Mouse (Mus musculus) fibroblast of lung, adult 2 months (primary cell): ENCODE results near the gene Syngr4.
A peak's percentile ranks its signal among the peaks of the same experiment; 100 is the strongest.
"Not testable (repeated sequence)": the region's sequence is repeated elsewhere in the genome, so short reads cannot be mapped to it uniquely, and the experiment has no call there.

ENCODE experiments used
- DNase-seq: peaks from one replicate; pipeline ENCODE4 v3.0.0-alpha.2; 2011; ENCODE audit warnings: low read depth

Gene Syngr4

GRCm38 (mm10) chr7:45915011-45915410 lies 18.5 kb upstream of the Syngr4 start:
- no peak for DNase-seq

GRCm38 (mm10) chr7:45914067-45914466 lies 17.6 kb upstream of the Syngr4 start:
- DNase-seq: no peak

DNA sequence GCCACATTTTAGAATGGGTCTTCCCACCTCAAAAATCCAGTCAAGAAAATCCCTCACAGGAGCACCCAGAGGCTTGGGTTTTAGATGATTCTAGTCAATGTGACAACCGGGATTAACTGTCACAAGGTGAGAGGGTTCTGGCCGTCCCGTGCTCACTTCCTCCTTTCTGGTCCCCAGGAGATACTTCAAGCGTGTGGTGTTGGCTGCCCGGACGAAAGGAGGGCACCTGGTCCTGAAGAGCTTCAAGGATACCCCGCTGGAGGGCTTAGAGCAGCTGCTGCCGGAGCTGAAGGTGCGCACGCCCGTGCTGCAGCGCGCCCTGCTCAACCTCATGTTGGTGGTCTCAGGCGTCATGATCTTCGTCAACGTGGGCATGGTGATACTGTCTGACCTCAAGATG lies 12.6 kb upstream of the Syngr4 start:
- no peak for DNase-seq

GRCm38 (mm10) chr7:45908384-45908783 lies 11.9 kb upstream of the Syngr4 start:
- DNase-seq: no peak

DNA sequence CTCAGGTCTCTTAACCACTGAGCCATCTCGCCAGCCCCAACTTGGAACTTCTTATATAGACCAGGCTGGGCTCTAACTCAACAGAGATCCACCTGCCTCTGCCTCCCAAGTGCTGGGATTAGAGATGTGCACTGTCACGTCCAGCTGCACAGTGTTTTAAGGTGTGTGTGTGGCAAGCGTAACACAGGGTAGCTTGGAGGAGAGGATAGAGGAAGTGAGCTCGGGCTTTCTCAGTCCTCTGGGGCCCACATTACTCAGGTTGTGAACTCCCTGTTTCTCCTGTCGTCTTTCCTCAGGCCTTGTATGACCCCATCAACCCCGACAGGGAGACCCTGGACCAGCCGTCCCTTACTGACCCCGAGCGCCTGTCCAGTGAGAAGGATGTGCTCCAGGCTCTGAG lies 10.1 kb upstream of the Syngr4 start:
- DNase-seq: no peak

DNA sequence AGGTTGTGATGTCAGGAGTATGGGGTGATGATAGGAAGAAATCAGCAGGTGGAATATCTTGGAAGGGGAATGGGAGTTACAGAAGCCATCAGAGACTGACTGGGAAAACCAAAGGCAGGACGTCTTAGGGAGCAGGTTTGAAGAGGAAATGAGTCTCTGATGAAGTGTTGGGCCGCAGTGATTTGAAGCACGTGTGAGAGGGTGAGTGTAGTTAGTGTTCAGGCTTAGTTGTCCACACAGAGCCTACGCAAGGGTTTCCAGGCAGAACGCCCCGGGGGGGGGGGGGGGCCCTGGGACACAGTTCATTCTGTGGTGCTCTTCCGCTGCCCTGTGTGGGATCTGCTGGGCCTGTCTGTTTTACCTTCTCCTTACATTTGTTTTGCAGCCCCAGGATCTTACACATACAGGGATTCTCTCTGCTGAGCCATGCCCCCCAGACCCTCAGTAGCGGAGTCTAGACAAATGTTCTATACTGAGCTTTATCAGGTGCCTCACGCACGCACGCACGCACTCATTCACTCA lies 6.0 kb upstream of the Syngr4 start:
- DNase-seq: no peak

- DNase-seq: no peak
Observed at GRCm38 (mm10) chr7:45901562-45901961, 5.0 kb upstream of the Syngr4 start.

GRCm38 (mm10) chr7:45898125-45898524 lies 1.6 kb upstream of the Syngr4 start:
- DNase-seq: not testable (repeated sequence)

- DNase-seq: peak; percentile 11
Observed at GRCm38 (mm10) chr7:45897258-45897757, 794 bp upstream of the Syngr4 start.

GRCm38 (mm10) chr7:45895931-45896516 lies 490 bp downstream of the Syngr4 start:
- no peak for DNase-seq

- DNase-seq: no peak
Observed at GRCm38 (mm10) chr7:45892651-45893050, 3.9 kb downstream of the Syngr4 start.

GRCm38 (mm10) chr7:45887246-45887645 lies 9.3 kb downstream of the Syngr4 start:
- DNase-seq: no peak

DNA sequence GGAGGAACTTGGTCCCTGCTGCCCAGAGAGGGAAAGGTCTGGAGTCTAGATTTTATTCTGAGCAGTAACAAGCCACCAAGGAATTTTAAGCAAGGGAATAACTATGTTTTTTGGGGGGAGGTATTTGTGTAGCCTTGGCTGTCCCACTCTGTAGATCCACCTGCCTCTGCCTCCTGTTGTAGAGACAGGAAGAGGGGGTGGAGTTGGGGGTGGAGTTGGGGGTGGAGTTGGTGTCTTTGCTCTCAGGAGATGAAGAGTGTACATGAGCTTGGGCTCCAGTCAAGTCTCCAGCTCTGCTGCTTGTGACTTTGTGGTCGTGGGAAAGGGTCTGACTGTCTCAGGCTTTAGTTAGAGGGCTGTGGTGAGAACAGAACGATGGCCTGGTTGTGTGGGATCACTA lies 15.5 kb downstream of the Syngr4 start:
- DNase-seq: no peak

DNA sequence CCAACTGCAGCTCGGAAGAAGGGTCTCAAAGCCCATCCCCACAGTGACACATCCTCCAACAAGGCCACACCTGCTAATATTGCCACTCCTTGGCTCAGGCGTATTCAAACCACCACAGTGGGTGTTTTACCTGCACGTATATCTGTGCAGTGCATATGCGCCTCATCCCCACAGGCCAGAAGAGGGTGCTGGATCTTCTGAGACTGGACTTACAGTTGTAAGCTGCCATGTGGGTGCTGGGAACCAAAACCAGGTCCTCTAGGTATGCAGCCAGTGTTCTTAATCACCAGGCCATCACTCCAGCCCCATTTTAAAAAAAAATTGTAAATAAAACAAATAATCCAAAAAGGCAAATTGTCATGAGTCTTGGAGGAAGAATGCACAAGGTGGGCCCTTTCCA lies 16.0 kb downstream of the Syngr4 start:
- no peak for DNase-seq

GRCm38 (mm10) chr7:45878278-45878677 lies 18.2 kb downstream of the Syngr4 start, which contains the start of gene Grin2d:
Gene Grin2d, minus strand, starts transcription at chr7:45878378.
- not testable (repeated sequence) for DNase-seq

- no peak for DNase-seq
Observed at GRCm38 (mm10) chr7:45876895-45877294, 19.6 kb downstream of the Syngr4 start.

- DNase-seq: no peak
Observed at GRCm38 (mm10) chr7:45873061-45873947, 23.2 kb downstream of the Syngr4 start.

GRCm38 (mm10) chr7:45872624-45873023 lies 23.9 kb downstream of the Syngr4 start, which contains the start of gene Kdelr1:
Gene Kdelr1, plus strand, starts transcription at chr7:45872772.
- DNase-seq: peak; percentile 50

- DNase-seq: no peak
Observed at GRCm38 (mm10) chr7:45870282-45871058, 26.0 kb downstream of the Syngr4 start.

- no peak for DNase-seq
Observed at GRCm38 (mm10) chr7:45869787-45870186, 26.7 kb downstream of the Syngr4 start.

GRCm38 (mm10) chr7:45869107-45869670 lies 27.3 kb downstream of the Syngr4 start:
- DNase-seq: no peak

DNA sequence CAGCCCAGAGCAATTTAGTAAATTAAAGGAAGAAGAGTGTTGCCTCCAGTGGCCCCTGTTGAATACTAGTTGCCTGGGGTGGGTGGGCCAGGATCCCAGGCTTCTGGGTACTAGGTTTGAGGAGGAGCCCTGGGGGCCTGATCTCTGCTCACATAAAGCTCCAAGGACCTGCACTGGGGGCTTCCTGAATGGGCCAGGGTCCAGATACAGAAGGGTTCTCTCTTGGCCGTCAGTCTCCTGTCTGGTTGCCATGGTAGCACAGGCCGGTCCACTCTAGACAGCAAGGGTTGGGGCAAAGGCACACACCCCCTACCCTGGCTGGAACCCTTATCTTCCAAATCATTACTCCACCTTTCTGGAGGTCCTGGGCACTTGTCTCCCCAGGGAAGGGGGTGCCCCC lies 28.6 kb downstream of the Syngr4 start:
- DNase-seq: no peak
